Mouse (Mus musculus): Measurements from ENCODE around the gene Gm11733. TPM values are rescaled to one million over a fixed set of nuclear protein-coding genes. Genes with fewer than 3 reads are reported as not detected.
"Not testable (repeated sequence)": the region's sequence is repeated elsewhere in the genome, so short reads cannot be mapped to it uniquely, and the experiment has no call there.

Gene Gm11733
- 0.12 TPM in 1 of 2 replicates, not detected in the other for polyA plus RNA-seq (2015; fragmentation: Nextera tagmentation; extraction: Ambion mirVana)

DNA sequence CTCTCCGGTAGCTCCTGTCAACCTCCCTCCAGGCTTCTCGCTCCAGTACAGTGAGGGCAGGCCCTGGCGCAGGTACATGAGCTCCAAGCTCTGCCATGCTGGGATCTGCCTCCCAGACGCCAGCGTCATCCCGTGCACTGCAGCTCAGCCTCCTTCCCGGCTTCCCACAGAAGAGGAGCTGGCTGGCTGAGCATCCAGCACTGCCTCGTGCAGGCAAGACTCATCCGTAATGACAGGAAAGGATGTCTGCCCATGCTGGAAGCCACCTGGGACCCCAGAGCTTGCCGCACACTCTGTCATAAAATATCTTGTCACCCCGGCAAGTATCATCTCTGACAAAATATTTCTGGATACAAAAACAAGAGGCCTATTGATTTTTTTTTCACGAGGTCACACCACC is at the start of gene Gm11733:
Gene Gm11733 (plus strand): TSS at position 171 of the 400 bp plus-strand sequence.
- WGBS = 31% methylated on average over 12 of the region's 12 CpGs
- H3K4me3 ChIP-seq (replicated peaks) = peak within 1 kb of the TSS; percentile 17; the same call in 1 of the 2 replicates
- H3K4me1 ChIP-seq = peaks cover 43% of the 10 kb centered on the region
- peak within 1 kb of the TSS; percentile 49 for H3K4me2 ChIP-seq (replicated peaks)
- no peaks in the 10 kb centered on the region for H3K27me3 ChIP-seq
- H3K27ac ChIP-seq (replicated peaks) = peak within 1 kb of the TSS; percentile 85
- no peaks in the 10 kb centered on the region for H3K36me3 ChIP-seq
- no peak for ATAC-seq (ENCODE audit: insufficient number of reproducible peaks, low FRiP score, low TSS enrichment, low read depth)
- no peak within 1 kb of the TSS for H3K9ac ChIP-seq
- no peaks in the 10 kb centered on the region for H3K9me3 ChIP-seq (replicated peaks)

DNA sequence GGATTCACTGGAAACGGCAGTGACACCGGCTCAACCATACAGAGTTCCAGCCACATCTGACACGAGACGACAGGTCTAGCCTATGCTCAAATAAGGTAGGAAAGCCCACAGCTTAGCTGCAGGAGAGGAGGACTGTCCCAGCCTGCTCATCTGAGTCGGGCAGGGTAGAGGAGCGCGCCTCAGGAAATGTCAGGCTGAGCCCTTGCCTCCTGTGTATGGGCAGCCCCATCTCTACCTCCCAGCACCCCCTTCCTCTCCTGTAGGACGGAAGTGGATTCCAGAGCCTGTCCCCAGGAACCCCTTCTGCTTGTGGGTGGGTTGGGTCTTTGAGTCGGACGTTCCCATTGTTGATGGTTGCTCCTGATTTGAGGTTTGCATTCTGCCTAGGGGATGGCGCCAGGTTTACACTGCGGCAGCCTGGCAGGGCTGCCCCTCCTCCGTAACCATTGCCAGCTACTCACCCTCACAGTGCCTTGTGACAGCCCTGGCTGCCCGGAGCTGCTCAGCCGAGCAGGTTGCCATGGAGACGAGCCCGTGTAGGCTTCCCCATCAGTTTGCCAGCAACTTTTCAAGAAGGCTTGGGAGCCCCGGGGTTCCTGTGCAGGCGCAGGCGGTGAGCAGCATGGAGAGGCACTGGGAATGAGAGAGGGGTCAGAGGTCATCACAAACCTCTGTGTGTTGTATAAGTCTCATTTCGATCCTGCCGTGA is 47.6 kb upstream of the Gm11733 start:
- peak; percentile 71 for ATAC-seq (ENCODE audit: insufficient number of reproducible peaks, low FRiP score, low TSS enrichment, low read depth)
- WGBS = 18% methylated on average over 22 of the region's 22 CpGs
- H3K9ac ChIP-seq = no peak overlapping the region

DNA sequence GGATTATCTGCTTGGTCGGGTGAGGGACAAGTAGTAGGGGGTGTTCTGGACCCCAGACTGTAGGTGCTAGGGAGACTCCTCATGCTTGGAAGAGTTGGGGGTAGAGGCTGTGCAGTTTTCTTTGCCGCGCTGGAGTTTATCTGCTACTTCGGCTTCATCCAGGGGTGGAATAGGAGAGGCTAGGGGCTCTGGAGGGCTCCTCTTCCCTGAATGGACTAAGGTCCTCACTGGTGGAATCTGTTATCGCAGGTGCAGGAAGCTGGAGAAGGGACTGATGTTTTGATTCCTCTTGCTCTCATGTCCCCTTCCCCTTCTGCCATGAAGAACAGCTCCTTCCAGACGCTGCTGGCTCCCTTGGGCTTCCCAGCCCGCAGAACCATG is 47.1 kb upstream of the Gm11733 start:
- Histone ChIP-seq H3K27ac (replicated peaks) (no peak overlapping the region), H3K27me3 (peaks cover 9% of the 10 kb centered on the region; the same call in 1 of the 2 replicates), H3K4me2 (replicated peaks) (peak overlapping the region; percentile 25; the same call in 1 of the 2 replicates), H3K36me3 (no peaks in the 10 kb centered on the region), H3K9ac (no peak overlapping the region), H3K4me3 (replicated peaks) (no peak overlapping the region), H3K9me3 (replicated peaks) (no peaks in the 10 kb centered on the region; the same call in 1 of the 2 replicates), H3K4me1 (peaks cover 23% of the 10 kb centered on the region)
- 33% methylated on average over 7 of the region's 7 CpGs for WGBS
- ATAC-seq (ENCODE audit: insufficient number of reproducible peaks, low FRiP score, low TSS enrichment, low read depth) = no peak

More for the DNA sequence above, 47.6 kb upstream of the Gm11733 start:
- Histone ChIP-seq H3K4me1 (peaks cover 19% of the 10 kb centered on the region), H3K4me2 (replicated peaks) (peak overlapping the region; percentile 25; the same call in 1 of the 2 replicates), H3K27me3 (peaks cover 9% of the 10 kb centered on the region; the same call in 1 of the 2 replicates), H3K9me3 (replicated peaks) (no peaks in the 10 kb centered on the region; the same call in 1 of the 2 replicates), H3K4me3 (replicated peaks) (no peak overlapping the region), H3K27ac (replicated peaks) (no peak overlapping the region), H3K36me3 (no peaks in the 10 kb centered on the region)

DNA sequence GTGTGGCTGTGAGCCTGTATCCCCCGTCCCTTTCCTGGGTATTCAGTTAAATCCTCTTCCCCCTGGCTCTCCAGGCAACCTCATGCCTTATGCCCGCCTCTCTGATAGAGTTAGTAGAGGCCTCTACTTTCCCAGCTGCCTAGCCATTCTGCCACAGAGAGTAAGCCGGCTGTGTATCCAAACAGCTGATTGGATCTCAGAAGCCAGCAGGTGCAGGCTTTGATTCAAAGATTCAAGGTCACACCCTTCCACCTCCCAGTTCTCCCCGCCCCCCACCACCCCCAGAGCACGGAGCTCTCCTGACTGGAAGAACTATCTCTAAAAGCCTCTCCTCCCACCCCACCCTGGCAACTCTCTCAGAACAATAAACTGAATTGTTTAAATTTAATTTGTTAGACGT is 45.8 kb upstream of the Gm11733 start:
- H3K4me2 ChIP-seq (replicated peaks) = no peak overlapping the region
- H3K4me3 ChIP-seq (replicated peaks) = no peak overlapping the region
- no peak overlapping the region for H3K9ac ChIP-seq
- peaks cover 23% of the 10 kb centered on the region for H3K4me1 ChIP-seq
- ATAC-seq (ENCODE audit: insufficient number of reproducible peaks, low FRiP score, low TSS enrichment, low read depth) = no peak
- WGBS = 48% methylated on average over 6 of the region's 6 CpGs
- no peak overlapping the region for H3K27ac ChIP-seq (replicated peaks)
- H3K27me3 ChIP-seq = peaks cover 9% of the 10 kb centered on the region; the same call in 1 of the 2 replicates
- H3K36me3 ChIP-seq = no peaks in the 10 kb centered on the region
- no peaks in the 10 kb centered on the region for H3K9me3 ChIP-seq (replicated peaks)

DNA sequence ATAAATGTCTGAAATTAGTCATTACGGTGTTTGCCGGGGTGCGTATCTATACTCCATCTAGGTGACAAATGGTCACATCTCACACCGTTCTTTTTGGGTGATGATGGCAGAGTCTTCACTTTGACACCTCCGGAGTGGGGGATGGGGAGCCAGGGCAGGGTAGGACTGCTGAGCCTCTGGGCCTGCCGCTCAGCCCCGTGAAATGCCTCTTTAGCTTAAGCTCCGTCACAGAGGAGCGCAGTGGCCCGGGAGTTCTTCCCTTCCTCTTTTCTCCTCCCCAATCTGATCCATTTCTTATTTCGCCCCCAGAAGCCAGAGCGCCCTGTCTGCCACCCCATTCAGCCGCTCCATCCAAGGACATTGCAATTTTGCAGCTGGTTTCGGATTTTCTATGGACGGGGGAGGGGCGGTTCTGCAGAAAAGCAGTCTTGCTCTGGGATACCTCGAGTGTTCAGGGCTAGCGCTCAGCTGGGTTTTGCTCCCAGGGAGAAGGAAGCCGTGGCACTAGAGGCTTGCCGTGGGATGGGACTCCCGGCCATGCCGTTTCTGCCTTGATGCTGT is 43.2 kb upstream of the Gm11733 start:
- peaks cover under 1% of the 10 kb centered on the region; the same call in 1 of the 2 replicates for H3K27me3 ChIP-seq
- no peak overlapping the region for H3K4me3 ChIP-seq (replicated peaks)

DNA sequence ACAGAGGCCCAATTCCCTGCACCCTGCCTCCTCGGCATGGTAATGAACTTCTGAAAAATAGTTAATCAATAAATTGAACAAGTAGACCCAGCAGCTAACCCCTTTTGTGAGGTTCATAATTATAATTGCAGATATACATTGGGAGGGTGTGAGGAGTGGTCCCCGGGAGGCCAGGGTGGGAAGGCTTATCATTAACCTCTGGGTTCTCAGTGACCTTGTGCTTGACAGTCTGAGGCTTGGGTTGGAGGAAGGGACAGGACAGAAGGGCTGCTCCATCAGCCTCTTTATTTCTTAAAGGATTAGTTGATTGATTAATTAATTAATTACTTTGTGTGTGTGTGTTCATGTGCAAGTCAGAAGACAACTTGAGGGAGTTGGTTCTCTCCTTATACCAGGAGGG is 40.1 kb upstream of the Gm11733 start:
- Histone ChIP-seq H3K4me1 (peaks cover 17% of the 10 kb centered on the region), H3K9me3 (replicated peaks) (no peaks in the 10 kb centered on the region), H3K9ac (no peak overlapping the region), H3K27ac (replicated peaks) (no peak overlapping the region), H3K4me3 (replicated peaks) (no peak overlapping the region), H3K27me3 (no peaks in the 10 kb centered on the region), H3K4me2 (replicated peaks) (no peak overlapping the region), H3K36me3 (no peaks in the 10 kb centered on the region)
- 84% methylated on average over 2 of the region's 2 CpGs for WGBS
- ATAC-seq (ENCODE audit: insufficient number of reproducible peaks, low FRiP score, low TSS enrichment, low read depth) = no peak

More for the DNA sequence above, 43.2 kb upstream of the Gm11733 start:
- Histone ChIP-seq H3K36me3 (no peaks in the 10 kb centered on the region), H3K9ac (no peak overlapping the region), H3K4me1 (peaks cover 27% of the 10 kb centered on the region), H3K4me2 (replicated peaks) (peak overlapping the region; percentile 38), H3K9me3 (replicated peaks) (no peaks in the 10 kb centered on the region), H3K27ac (replicated peaks) (no peak overlapping the region)
- no peak for ATAC-seq (ENCODE audit: insufficient number of reproducible peaks, low FRiP score, low TSS enrichment, low read depth)
- WGBS = 15% methylated on average over 22 of the region's 22 CpGs

DNA sequence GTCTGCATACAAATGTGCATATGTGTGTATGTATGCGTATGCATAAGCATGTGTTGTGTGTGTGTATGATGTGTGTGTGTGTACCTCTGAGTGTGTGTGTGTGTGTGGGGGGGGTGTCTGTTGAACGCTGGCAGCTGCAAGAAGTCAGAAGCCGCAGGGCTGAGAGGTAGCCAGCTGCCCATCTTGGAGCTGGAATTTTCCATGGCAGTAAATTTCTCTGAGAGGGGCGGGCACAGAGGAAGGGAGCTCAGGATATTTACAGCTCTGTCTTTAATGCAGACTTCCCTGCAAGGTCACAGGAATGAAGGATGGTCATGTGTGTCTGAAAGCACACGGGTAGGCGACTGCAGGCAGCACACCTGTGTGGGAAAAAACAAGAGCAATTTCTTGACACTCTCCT is 38.5 kb upstream of the Gm11733 start:
- Histone ChIP-seq H3K4me2 (replicated peaks) (no peak overlapping the region), H3K4me3 (replicated peaks) (no peak overlapping the region), H3K27ac (replicated peaks) (no peak overlapping the region), H3K4me1 (peaks cover 17% of the 10 kb centered on the region), H3K36me3 (no peaks in the 10 kb centered on the region), H3K27me3 (no peaks in the 10 kb centered on the region), H3K9me3 (replicated peaks) (no peaks in the 10 kb centered on the region), H3K9ac (no peak overlapping the region)
- WGBS = 52% methylated on average over 6 of the region's 6 CpGs
- ATAC-seq (ENCODE audit: insufficient number of reproducible peaks, low FRiP score, low TSS enrichment, low read depth) = 0 out of 2 replicates have a peak, but pooled peaks have one; percentile 51

DNA sequence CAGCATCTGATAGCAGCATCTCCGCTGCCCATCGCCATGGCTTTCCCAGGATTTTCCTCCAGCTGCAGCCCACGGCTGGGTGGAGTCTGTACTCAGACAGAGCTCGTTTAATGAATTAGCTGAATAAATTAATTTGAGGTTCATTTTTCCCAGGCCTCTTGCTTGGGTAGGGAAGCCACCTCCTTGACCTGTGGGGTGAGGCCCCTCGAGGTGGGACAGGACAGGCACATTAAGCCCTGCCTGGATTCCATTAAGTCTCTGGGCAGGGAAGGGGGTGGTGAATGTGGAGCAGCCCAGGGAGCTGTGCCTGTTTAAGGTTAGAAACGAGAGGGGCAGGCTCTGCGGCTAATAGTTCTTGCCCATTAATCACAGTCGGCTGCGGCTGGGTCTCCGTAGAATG is 30.1 kb upstream of the Gm11733 start:
- H3K4me1 ChIP-seq = peaks cover 16% of the 10 kb centered on the region
- peaks cover 2% of the 10 kb centered on the region for H3K27me3 ChIP-seq
- H3K4me3 ChIP-seq (replicated peaks) = no peak overlapping the region
- H3K9me3 ChIP-seq (replicated peaks) = no peaks in the 10 kb centered on the region
- 17% methylated on average over 10 of the region's 10 CpGs for WGBS
- no peak overlapping the region for H3K4me2 ChIP-seq (replicated peaks)
- H3K36me3 ChIP-seq = no peaks in the 10 kb centered on the region
- no peak overlapping the region for H3K27ac ChIP-seq (replicated peaks)
- no peak overlapping the region for H3K9ac ChIP-seq
- ATAC-seq (ENCODE audit: insufficient number of reproducible peaks, low FRiP score, low TSS enrichment, low read depth) = peak; percentile 57; the same call in 1 of the 2 replicates

DNA sequence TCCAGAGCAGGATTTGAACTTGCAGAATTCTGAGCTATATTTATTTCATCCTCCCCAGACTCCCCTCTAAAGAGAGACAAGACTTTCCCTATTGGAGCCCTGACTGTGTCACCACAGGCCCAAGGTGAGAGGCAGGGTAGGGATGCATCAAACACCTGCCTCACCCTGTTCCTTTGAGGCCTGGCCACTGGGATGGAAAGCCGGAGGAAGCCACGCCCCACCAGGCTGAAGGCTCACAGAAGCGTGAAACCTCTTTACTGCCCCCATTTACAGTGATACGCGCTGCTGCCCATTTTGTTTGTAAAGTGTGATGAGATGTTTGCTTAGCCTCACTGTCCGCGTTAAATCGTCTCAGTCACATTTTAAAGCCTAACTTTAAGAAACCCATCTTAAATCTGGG is 25.0 kb upstream of the Gm11733 start:
- Histone ChIP-seq H3K4me1 (peaks cover 35% of the 10 kb centered on the region), H3K27ac (replicated peaks) (no peak overlapping the region), H3K4me3 (replicated peaks) (no peak overlapping the region), H3K36me3 (no peaks in the 10 kb centered on the region), H3K27me3 (peaks cover 23% of the 10 kb centered on the region; the same call in 1 of the 2 replicates), H3K4me2 (replicated peaks) (no peak overlapping the region), H3K9me3 (replicated peaks) (no peaks in the 10 kb centered on the region), H3K9ac (no peak overlapping the region)
- no peak for ATAC-seq (ENCODE audit: insufficient number of reproducible peaks, low FRiP score, low TSS enrichment, low read depth)
- 12% methylated on average over 8 of the region's 8 CpGs for WGBS

DNA sequence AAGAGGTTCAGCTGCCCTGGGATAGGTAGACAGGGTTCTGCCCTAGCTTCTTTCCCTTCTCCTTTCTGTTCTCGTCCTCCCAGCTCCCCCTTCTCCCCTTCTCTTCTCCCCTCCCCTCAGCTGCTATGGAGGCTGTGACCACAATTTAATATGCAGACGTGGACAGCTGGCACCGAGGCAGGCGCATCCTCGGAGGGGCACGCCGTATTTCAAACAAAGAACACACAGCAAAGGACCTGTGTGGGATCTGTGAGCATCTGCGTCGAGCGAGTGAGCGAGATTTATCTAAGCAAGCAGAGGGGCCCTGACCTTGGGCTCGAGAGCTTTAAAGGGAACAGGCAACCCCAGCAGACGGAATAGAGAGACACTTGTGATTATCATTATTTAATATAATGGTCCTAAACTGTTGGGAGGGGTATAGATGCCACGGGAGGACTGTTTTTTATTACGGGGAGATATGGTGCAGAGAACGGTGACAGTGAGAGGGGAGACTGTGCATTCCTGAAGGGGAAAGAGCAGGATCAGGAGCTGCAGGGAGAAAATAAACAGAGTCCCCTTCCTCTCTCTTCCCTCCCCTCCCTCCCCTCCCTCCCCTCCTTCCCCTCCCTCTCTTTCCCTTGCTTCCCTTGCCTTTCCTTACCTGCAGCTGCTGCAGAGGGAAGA is 21.8 kb upstream of the Gm11733 start:
- 11% methylated on average over 16 of the region's 16 CpGs for WGBS
- Histone ChIP-seq H3K4me2 (replicated peaks) (peak overlapping the region; percentile 16; the same call in 1 of the 2 replicates), H3K27ac (replicated peaks) (0 out of 2 replicates have a peak overlapping the region, but pooled peaks have one; percentile 28), H3K9me3 (replicated peaks) (no peaks in the 10 kb centered on the region), H3K4me1 (peaks cover 25% of the 10 kb centered on the region), H3K9ac (no peak overlapping the region), H3K27me3 (peaks cover 23% of the 10 kb centered on the region; the same call in 1 of the 2 replicates), H3K4me3 (replicated peaks) (no peak overlapping the region), H3K36me3 (no peaks in the 10 kb centered on the region)
- ATAC-seq (ENCODE audit: insufficient number of reproducible peaks, low FRiP score, low TSS enrichment, low read depth) = no peak

DNA sequence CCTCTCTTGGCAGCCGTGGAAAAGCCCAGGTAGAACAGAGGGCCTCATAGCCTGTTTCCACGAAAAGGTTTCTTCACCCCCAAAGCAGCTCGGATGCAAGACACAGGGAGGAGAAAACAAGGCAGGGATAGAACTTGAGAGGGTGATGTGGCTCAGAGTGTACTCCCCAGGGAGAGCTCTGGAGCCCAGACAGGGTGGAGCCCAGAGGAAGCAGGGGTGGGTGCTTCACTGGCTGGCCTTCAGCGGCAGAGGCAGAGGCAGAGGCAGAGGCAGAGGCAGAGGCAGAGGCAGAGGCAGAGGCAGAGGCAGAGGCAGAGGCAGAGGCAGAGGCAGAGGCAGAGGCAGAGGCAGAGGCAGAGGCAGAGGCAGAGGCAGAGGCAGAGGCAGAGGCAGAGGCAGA is 20.8 kb upstream of the Gm11733 start:
- H3K9me3 ChIP-seq (replicated peaks); ATAC-seq (ENCODE audit: insufficient number of reproducible peaks, low FRiP score, low TSS enrichment, low read depth); H3K36me3 ChIP-seq; H3K9ac ChIP-seq; H3K4me2 ChIP-seq (replicated peaks); H3K27ac ChIP-seq (replicated peaks); H3K4me3 ChIP-seq (replicated peaks): not testable (repeated sequence)
- WGBS = 61% methylated on average over 4 of the region's 4 CpGs
- peaks cover 23% of the 10 kb centered on the region; the same call in 1 of the 2 replicates for H3K27me3 ChIP-seq
- H3K4me1 ChIP-seq = peaks cover 29% of the 10 kb centered on the region

All from embryonic facial prominence, embryonic 15.5 days (tissue).